8 mouse cellular contexts compared by ENCODE assay signal in genomic region chr5:130170666-130171422, GRCm38 (mm10). TPM values are rescaled to one million over a fixed set of nuclear protein-coding genes. Genes with fewer than 3 reads are reported as not detected.
DNase-seq lines count a peak whose midpoint lies in the region; ATAC-seq and TF ChIP-seq lines count a peak whose summit lies in the region.

No protein-coding gene starts in this region.

- no peak for TF ChIP-seq CTCF in liver, embryonic 14.5 days (IDR thresholded peaks at IDR 0.05; ENCODE audit: low read depth)

- no peak for DNase-seq in kidney, adult 9 months
- DNase-seq in liver, embryonic 14.5 days (ENCODE audit: low read depth in 3 of 3, low spot score in 3 of 3), result peak; percentile 90 to 92 (median 90)
- DNase-seq in urinary bladder, postnatal 4 days (ENCODE audit: low spot score in 2 of 2), result no peak
- DNase-seq in Muller cell, postnatal 12 days (ENCODE audit: inconsistent ontology term), result no peak
- no peak for DNase-seq in layer of hippocampus, postnatal 25 days (ENCODE audit: extremely low spot score in 1 of 2, low spot score in 1 of 2)

- 12% methylated on average over 6 of the region's 6 CpGs for WGBS in kidney, embryonic 15.5 days
- 10% methylated on average over 6 of the region's 6 CpGs for WGBS in forebrain, embryonic 15.5 days
- 2% methylated on average over 6 of the region's 6 CpGs for WGBS in liver, embryonic 14.5 days (ENCODE audit: insufficient replicate concordance)

- peak overlapping the region; percentile 91 for H3K9ac ChIP-seq in kidney, embryonic 15.5 days
- H3K9ac ChIP-seq in forebrain, embryonic 15.5 days (replicated peaks), result peak overlapping the region; percentile 77
- H3K9ac ChIP-seq in liver, embryonic 14.5 days (replicated peaks), result peak overlapping the region; percentile 92

- no peaks in the 10 kb centered on the region for H3K27me3 ChIP-seq in kidney, embryonic 15.5 days
- H3K27me3 ChIP-seq in forebrain, embryonic 15.5 days, result no peaks in the 10 kb centered on the region
- no peaks in the 10 kb centered on the region for H3K27me3 ChIP-seq in liver, embryonic 14.5 days (ENCODE audit: control insufficient read depth, insufficient read depth, low read length)

- ATAC-seq in kidney, embryonic 15.5 days (replicated peaks; ENCODE audit: low FRiP score), result no peak; the same call in 1 of the 2 replicates
- ATAC-seq in activated CD4-positive, CD25-positive, alpha-beta regulatory T cell, adult 4 months, result peak; percentile 4
- ATAC-seq in forebrain, embryonic 15.5 days (replicated peaks), result no peak; the same call in 1 of the 2 replicates
- peak; percentile 85 for ATAC-seq in liver, embryonic 14.5 days (ENCODE audit: insufficient read depth)

- H3K4me1 ChIP-seq in kidney, embryonic 15.5 days, result peaks cover 32% of the 10 kb centered on the region
- peaks cover 24% of the 10 kb centered on the region for H3K4me1 ChIP-seq in forebrain, embryonic 15.5 days
- H3K4me1 ChIP-seq in liver, embryonic 14.5 days (replicated peaks; ENCODE audit: control insufficient read depth in 2 of 2, insufficient read depth in 2 of 2, low read length in 1 of 2), result peaks cover 38 to 42% of the 10 kb centered on the region in 2 experiments

- H3K27ac ChIP-seq in kidney, embryonic 15.5 days, result peak overlapping the region; percentile 94
- peak overlapping the region; percentile 72 for H3K27ac ChIP-seq in forebrain, embryonic 15.5 days (replicated peaks)
- peak overlapping the region; percentile 98 for H3K27ac ChIP-seq in liver, embryonic 14.5 days

- peak; percentile 95 for TF ChIP-seq EP300 in liver, embryonic 14.5 days (IDR thresholded peaks at IDR 0.05; ENCODE audit: low read depth)

- no peaks in the 10 kb centered on the region for H3K36me3 ChIP-seq in kidney, embryonic 15.5 days
- H3K36me3 ChIP-seq in forebrain, embryonic 15.5 days, result no peaks in the 10 kb centered on the region
- H3K36me3 ChIP-seq in liver, embryonic 14.5 days (replicated peaks; ENCODE audit: control insufficient read depth, insufficient read depth, low read depth), result no peaks in the 10 kb centered on the region

- H3K9me3 ChIP-seq in kidney, embryonic 15.5 days (replicated peaks), result no peaks in the 10 kb centered on the region
- H3K9me3 ChIP-seq in forebrain, embryonic 15.5 days, result no peaks in the 10 kb centered on the region
- H3K9me3 ChIP-seq in liver, embryonic 14.5 days (ENCODE audit: control insufficient read depth, low read length), result no peaks in the 10 kb centered on the region

- peak overlapping the region; percentile 86 for H3K4me3 ChIP-seq in kidney, embryonic 15.5 days (replicated peaks)
- peak overlapping the region; percentile 82 for H3K4me3 ChIP-seq in forebrain, embryonic 15.5 days
- peak overlapping the region; percentile 83 to 86 for H3K4me3 ChIP-seq in liver, embryonic 14.5 days (ENCODE audit: insufficient read depth in 1 of 2, low read depth in 2 of 2, low read length in 2 of 2)

- peak overlapping the region; percentile 70 for H3K4me2 ChIP-seq in kidney, embryonic 15.5 days
- peak overlapping the region; percentile 71 for H3K4me2 ChIP-seq in forebrain, embryonic 15.5 days (replicated peaks)
- H3K4me2 ChIP-seq in liver, embryonic 14.5 days (ENCODE audit: low read depth), result peak overlapping the region; percentile 88

RNA-seq across cellular contexts. Expression of gene Rabgef1, which starts 0.8 kb away (rescaled TPM):
- polyA plus RNA-seq in kidney, embryonic 15.5 days (2015; fragmentation: Nextera tagmentation; extraction: Ambion mirVana), result 30.0 and 32.1 TPM in 2 replicates
- 10 to 100 TPM; 21.4 to 32.6 TPM for polyA plus RNA-seq in activated CD4-positive, CD25-positive, alpha-beta regulatory T cell, adult 4 months (2017; shearing (Covaris generic))
- polyA plus RNA-seq in forebrain, embryonic 15.5 days (2015; fragmentation: Nextera tagmentation; extraction: Ambion mirVana), result 40.2 and 41.3 TPM in 2 replicates
- polyA plus RNA-seq in liver, embryonic 14.5 days (2012; rRNA removed), result 9.9 and 13.7 TPM in 2 replicates
- polyA plus RNA-seq in liver, embryonic 14.5 days (2014; fragmentation: Nextera tagmentation; extraction: Ambion mirVana), result 19.7 and 23.9 TPM in 2 replicates
- total RNA-seq in layer of hippocampus, postnatal 25 days (2021), result 10 to 100 TPM; 45.3 to 48.0 TPM

RNA-seq across cellular contexts. Expression of gene Kctd7, which starts 26.2 kb away (rescaled TPM):
- 4.7 and 5.0 TPM in 2 replicates for polyA plus RNA-seq in kidney, embryonic 15.5 days (2015; fragmentation: Nextera tagmentation; extraction: Ambion mirVana)
- polyA plus RNA-seq in activated CD4-positive, CD25-positive, alpha-beta regulatory T cell, adult 4 months (2017; shearing (Covaris generic)), result 1 to 10 TPM; 2.6 to 3.2 TPM
- polyA plus RNA-seq in forebrain, embryonic 15.5 days (2015; fragmentation: Nextera tagmentation; extraction: Ambion mirVana), result 13.5 TPM in 2 replicates
- 3.2 and 3.6 TPM in 2 replicates for polyA plus RNA-seq in liver, embryonic 14.5 days (2012; rRNA removed)
- polyA plus RNA-seq in liver, embryonic 14.5 days (2014; fragmentation: Nextera tagmentation; extraction: Ambion mirVana), result 3.8 and 6.6 TPM in 2 replicates
- total RNA-seq in layer of hippocampus, postnatal 25 days (2021), result 10 to 100 TPM; 12.9 to 13.1 TPM

RNA-seq across cellular contexts. Expression of gene Tmem248, which starts 46.0 kb away (rescaled TPM):
- polyA plus RNA-seq in kidney, embryonic 15.5 days (2015; fragmentation: Nextera tagmentation; extraction: Ambion mirVana), result 33.6 and 34.6 TPM in 2 replicates
- 10 to 100 TPM; 13.8 to 15.1 TPM for polyA plus RNA-seq in activated CD4-positive, CD25-positive, alpha-beta regulatory T cell, adult 4 months (2017; shearing (Covaris generic))
- polyA plus RNA-seq in forebrain, embryonic 15.5 days (2015; fragmentation: Nextera tagmentation; extraction: Ambion mirVana), result 23.0 and 24.1 TPM in 2 replicates
- 12.5 and 14.1 TPM in 2 replicates for polyA plus RNA-seq in liver, embryonic 14.5 days (2012; rRNA removed)
- polyA plus RNA-seq in liver, embryonic 14.5 days (2014; fragmentation: Nextera tagmentation; extraction: Ambion mirVana), result 25.4 and 26.6 TPM in 2 replicates
- total RNA-seq in layer of hippocampus, postnatal 25 days (2021), result 10 to 100 TPM; 35.2 to 43.5 TPM

Comparison
In these comparisons a context has a peak if more than half of its experiments do, and no peak if none do; other contexts are left out.
1. ATAC-seq: peak in activated CD4-positive, CD25-positive, alpha-beta regulatory T cell, adult 4 months (single experiment) and liver, embryonic 14.5 days (single experiment); none in kidney, embryonic 15.5 days (single experiment) and forebrain, embryonic 15.5 days (single experiment).
2. DNase-seq: peak in liver, embryonic 14.5 days (3 of 3); none in kidney, adult 9 months (single experiment), urinary bladder, postnatal 4 days (0 of 2), Muller cell, postnatal 12 days (single experiment) and layer of hippocampus, postnatal 25 days (0 of 2).
3. Peak in every context shown above with its lines, with median percentiles within 50 percentile points of each other: H3K27ac ChIP-seq, H3K4me2 ChIP-seq, H3K4me3 ChIP-seq and H3K9ac ChIP-seq.